ENCODE assay signal across 8 mouse cellular contexts in genomic region chr7:109804843-109805242, GRCm38 (mm10). TPM values are rescaled to one million over a fixed set of nuclear protein-coding genes. Genes with fewer than 3 reads are reported as not detected.
DNase-seq lines count a peak whose midpoint lies in the region; ATAC-seq lines count a peak whose summit lies in the region.

No protein-coding gene starts in this region.

- no peak overlapping the region for H3K4me2 ChIP-seq in embryonic facial prominence, embryonic 11.5 days (ENCODE audit: low read depth, low read length)
- H3K4me2 ChIP-seq in neural tube, embryonic 11.5 days (ENCODE audit: low read depth): no peak overlapping the region

- no peak for ATAC-seq in embryonic facial prominence, embryonic 11.5 days (replicated peaks; ENCODE audit: insufficient number of reproducible peaks, low FRiP score, low TSS enrichment, low read depth)
- no peak for ATAC-seq in neural tube, embryonic 11.5 days (ENCODE audit: insufficient read depth, low FRiP score, low TSS enrichment)

- no peak overlapping the region for H3K27ac ChIP-seq in embryonic facial prominence, embryonic 11.5 days (replicated peaks; ENCODE audit: low read depth, low read length)
- no peak overlapping the region for H3K27ac ChIP-seq in embryonic facial prominence, embryonic 10.5 days (replicated peaks)
- no peak overlapping the region for H3K27ac ChIP-seq in neural tube, embryonic 11.5 days (ENCODE audit: low read depth, low read length)

- H3K36me3 ChIP-seq in embryonic facial prominence, embryonic 11.5 days (replicated peaks; ENCODE audit: control insufficient read depth, insufficient read depth, low read depth, low read length): no peaks in the 10 kb centered on the region
- no peaks in the 10 kb centered on the region for H3K36me3 ChIP-seq in embryonic facial prominence, embryonic 10.5 days (replicated peaks)
- 0 out of 2 replicates have a peak, but pooled peaks cover 2% of the 10 kb centered on the region for H3K36me3 ChIP-seq in neural tube, embryonic 11.5 days (ENCODE audit: control insufficient read depth, insufficient read depth, low read length)

- H3K9me3 ChIP-seq in embryonic facial prominence, embryonic 11.5 days (replicated peaks; ENCODE audit: control insufficient read depth, low read length): no peaks in the 10 kb centered on the region
- H3K9me3 ChIP-seq in embryonic facial prominence, embryonic 10.5 days: no peaks in the 10 kb centered on the region
- no peaks in the 10 kb centered on the region for H3K9me3 ChIP-seq in neural tube, embryonic 11.5 days (ENCODE audit: control insufficient read depth, low read length)

- no peak overlapping the region for H3K9ac ChIP-seq in embryonic facial prominence, embryonic 11.5 days (replicated peaks; ENCODE audit: low read length)
- no peak overlapping the region for H3K9ac ChIP-seq in neural tube, embryonic 11.5 days (ENCODE audit: low read length)

- no peaks in the 10 kb centered on the region for H3K4me1 ChIP-seq in embryonic facial prominence, embryonic 11.5 days (ENCODE audit: control insufficient read depth, insufficient read depth, low read length)
- no peaks in the 10 kb centered on the region for H3K4me1 ChIP-seq in embryonic facial prominence, embryonic 10.5 days
- no peaks in the 10 kb centered on the region for H3K4me1 ChIP-seq in neural tube, embryonic 11.5 days (ENCODE audit: control insufficient read depth, insufficient read depth, low read length)

- no peaks in the 10 kb centered on the region for H3K27me3 ChIP-seq in embryonic facial prominence, embryonic 11.5 days (ENCODE audit: control insufficient read depth, insufficient read depth, low read length)
- peaks cover 17% of the 10 kb centered on the region for H3K27me3 ChIP-seq in embryonic facial prominence, embryonic 10.5 days (replicated peaks; ENCODE audit: low read depth, poor library complexity, severe bottlenecking)
- H3K27me3 ChIP-seq in neural tube, embryonic 11.5 days (ENCODE audit: control insufficient read depth, insufficient read depth, low read length): no peaks in the 10 kb centered on the region

- peak; percentile 30 for DNase-seq in embryonic facial prominence, embryonic 11.5 days (ENCODE audit: low spot score)
- DNase-seq in embryonic facial prominence, embryonic 10.5 days (ENCODE audit: low spot score): no peak
- DNase-seq in neural tube, embryonic 11.5 days (ENCODE audit: low spot score): peak; percentile 31
- no peak for DNase-seq in neural tube, embryonic 10.5 days (ENCODE audit: extremely low spot score, low spot score)
- DNase-seq in cerebellum, postnatal 10 days: peak; percentile 58 to 64
- peak; percentile 61 for DNase-seq in lung, postnatal 25 days (ENCODE audit: low spot score)
- no peak for DNase-seq in urinary bladder, postnatal 36 days (ENCODE audit: low spot score in 2 of 2)
- DNase-seq in frontal cortex, postnatal 10 days (ENCODE audit: low spot score in 2 of 2): no peak

- no peak overlapping the region for H3K4me3 ChIP-seq in embryonic facial prominence, embryonic 11.5 days (ENCODE audit: low read depth, low read length)
- H3K4me3 ChIP-seq in embryonic facial prominence, embryonic 10.5 days: no peak overlapping the region
- H3K4me3 ChIP-seq in neural tube, embryonic 11.5 days (ENCODE audit: low read depth, low read length): no peak overlapping the region

- 69% methylated on average over 6 of the region's 6 CpGs for WGBS in embryonic facial prominence, embryonic 11.5 days
- 65% methylated on average over 6 of the region's 6 CpGs for WGBS in embryonic facial prominence, embryonic 10.5 days
- 68% methylated on average over 6 of the region's 6 CpGs for WGBS in neural tube, embryonic 11.5 days

RNA-seq across cellular contexts. Expression of gene Nrip3, which starts 23.0 kb away (rescaled TPM):
- 0.35 and 1.4 TPM in 2 replicates for polyA plus RNA-seq in embryonic facial prominence, embryonic 11.5 days (2014; fragmentation: Nextera tagmentation; extraction: Ambion mirVana)
- 0.15 and 0.25 TPM in 2 replicates for polyA plus RNA-seq in embryonic facial prominence, embryonic 10.5 days (2016; fragmentation: Nextera tagmentation; extraction: Ambion mirVana)
- 0.95 and 2.3 TPM in 2 replicates for polyA plus RNA-seq in neural tube, embryonic 11.5 days (2014; fragmentation: Nextera tagmentation; extraction: Ambion mirVana)

RNA-seq across cellular contexts. Expression of gene Tmem9b, which starts 52.2 kb away (rescaled TPM):
- polyA plus RNA-seq in embryonic facial prominence, embryonic 11.5 days (2014; fragmentation: Nextera tagmentation; extraction: Ambion mirVana): 36.6 and 38.4 TPM in 2 replicates
- 26.2 and 27.5 TPM in 2 replicates for polyA plus RNA-seq in embryonic facial prominence, embryonic 10.5 days (2016; fragmentation: Nextera tagmentation; extraction: Ambion mirVana)
- 60.0 and 62.5 TPM in 2 replicates for polyA plus RNA-seq in neural tube, embryonic 11.5 days (2014; fragmentation: Nextera tagmentation; extraction: Ambion mirVana)

Comparison
In these comparisons a context has a peak if more than half of its experiments do, and no peak if none do; other contexts are left out.
1. DNase-seq: peak in embryonic facial prominence, embryonic 11.5 days (single experiment), neural tube, embryonic 11.5 days (single experiment), cerebellum, postnatal 10 days (2 of 2) and lung, postnatal 25 days (single experiment); none in embryonic facial prominence, embryonic 10.5 days (single experiment), neural tube, embryonic 10.5 days (single experiment), urinary bladder, postnatal 36 days (0 of 2) and frontal cortex, postnatal 10 days (0 of 2).